Mouse (Mus musculus): ENCODE results near the gene Arf1. TPM values are rescaled to one million over a fixed set of nuclear protein-coding genes. Genes with fewer than 3 reads are reported as not detected.

Arf1 gene
- total and polyA plus RNA-seq, 3 experiments, result 175 to 308 (median 216) TPM

DNA sequence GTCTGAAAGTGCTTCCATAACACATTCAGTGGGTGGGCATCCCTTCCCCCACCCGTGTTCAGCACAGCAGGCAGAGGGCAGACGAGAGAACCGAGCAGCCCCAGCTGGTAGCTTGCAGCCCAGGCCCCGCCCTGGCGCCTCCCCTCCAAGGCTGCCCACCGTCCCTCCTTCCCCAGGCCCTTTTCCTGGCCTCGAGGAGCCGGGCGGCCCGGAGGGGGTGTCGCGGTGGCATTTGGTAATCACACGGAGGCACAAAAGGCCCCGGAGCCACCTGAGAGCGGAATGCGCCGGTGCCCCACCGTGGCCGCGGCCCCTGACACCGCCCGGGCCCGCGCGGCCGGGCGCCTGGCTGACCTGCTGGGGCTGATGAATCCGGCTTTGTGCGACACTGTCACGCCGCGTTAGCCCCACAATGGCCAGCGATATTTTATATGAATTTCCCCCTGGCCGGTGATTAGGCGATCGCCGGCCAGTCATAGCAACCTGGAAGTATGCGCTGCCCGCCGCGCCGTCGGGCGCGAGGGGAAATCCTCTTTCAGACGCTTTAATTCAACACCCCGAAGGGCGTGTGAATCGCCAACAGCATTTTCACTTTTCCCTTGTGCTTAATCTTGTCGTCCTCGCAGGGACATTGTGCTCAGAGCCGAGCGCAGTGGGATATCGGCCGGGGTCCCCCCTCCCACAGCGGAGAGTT is 35.9 kb upstream of the Arf1 start:
- ATAC-seq (ENCODE audit: extremely low read depth, insufficient number of reproducible peaks, low FRiP score, poor library complexity, severe bottlenecking), result no peak
- Histone ChIP-seq H3K27me3 (ENCODE audit: insufficient read depth, low read length) (peaks cover 37% of the 10 kb centered on the region), H3K4me1 (ENCODE audit: insufficient read depth, low read depth, low read length) (peaks cover 56% of the 10 kb centered on the region), H3K36me3 (replicated peaks) (no peaks in the 10 kb centered on the region), H3K4me3 (ENCODE audit: low read depth, low read length) (no peak overlapping the region), H3K9me3 (replicated peaks) (peaks cover 3% of the 10 kb centered on the region)
- no peak for DNase-seq (ENCODE audit: low spot score)
- TF ChIP-seq GATA1 (IDR thresholded peaks at IDR 0.05; ENCODE audit: borderline replicate concordance, low read length), result no peak
- TF ChIP-seq POLR2AphosphoS5 (IDR thresholded peaks at IDR 0.05; ENCODE audit: insufficient replicate concordance, low read depth, low read length), result no peak
- no peak for TF ChIP-seq TAL1 (conservative IDR thresholded peaks at IDR 0.05; ENCODE audit: low read depth, low read length)
- TF ChIP-seq GATA2 (IDR thresholded peaks at IDR 0.05; ENCODE audit: borderline replicate concordance, low read depth, low read length), result no peak
- TF ChIP-seq CTCF (IDR thresholded peaks at IDR 0.05; ENCODE audit: low read depth, low read length), result no peak

DNA sequence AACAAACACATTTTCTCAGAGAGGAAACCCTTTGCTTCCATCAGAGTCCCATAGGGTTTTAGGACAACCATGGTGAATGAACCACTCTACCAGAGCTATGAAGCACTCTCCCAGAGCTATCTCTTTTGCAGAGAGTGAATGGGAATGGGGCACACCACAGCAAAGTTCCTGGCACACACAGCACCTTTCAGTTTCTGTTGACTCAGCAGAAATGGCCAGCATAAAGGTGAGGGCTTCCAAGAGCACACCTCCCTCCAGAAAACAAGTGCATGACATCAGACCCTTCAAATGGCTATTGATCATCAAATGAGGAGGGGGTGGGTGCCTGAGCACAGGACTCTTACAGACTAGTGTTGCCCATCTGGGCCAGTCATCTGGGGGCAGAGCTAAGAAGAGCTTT is 34.2 kb upstream of the Arf1 start:
- Histone ChIP-seq H3K4me1 (ENCODE audit: insufficient read depth, low read depth, low read length) (peaks cover 63% of the 10 kb centered on the region), H3K27me3 (ENCODE audit: insufficient read depth, low read length) (peaks cover 37% of the 10 kb centered on the region), H3K36me3 (replicated peaks) (no peaks in the 10 kb centered on the region), H3K4me3 (ENCODE audit: low read depth, low read length) (no peak overlapping the region), H3K9me3 (replicated peaks) (no peaks in the 10 kb centered on the region)
- TF ChIP-seq GATA2 (IDR thresholded peaks at IDR 0.05; ENCODE audit: borderline replicate concordance, low read depth, low read length) (no peak), GATA1 (IDR thresholded peaks at IDR 0.05; ENCODE audit: borderline replicate concordance, low read length) (no peak), TAL1 (conservative IDR thresholded peaks at IDR 0.05; ENCODE audit: low read depth, low read length) (no peak)
- no peak for ATAC-seq (ENCODE audit: extremely low read depth, insufficient number of reproducible peaks, low FRiP score, poor library complexity, severe bottlenecking)
- no peak for DNase-seq (ENCODE audit: low spot score)

GRCm38 (mm10) chr11:59260706-59261493 is 32.8 kb upstream of the Arf1 start:
- TF ChIP-seq TAL1 (conservative IDR thresholded peaks at IDR 0.05; ENCODE audit: low read depth, low read length) (peak; percentile 52), POLR2AphosphoS5 (IDR thresholded peaks at IDR 0.05; ENCODE audit: insufficient replicate concordance, low read depth, low read length) (no peak), GATA1 (IDR thresholded peaks at IDR 0.05; ENCODE audit: borderline replicate concordance, low read length) (no peak), GATA2 (IDR thresholded peaks at IDR 0.05; ENCODE audit: borderline replicate concordance, low read depth, low read length) (no peak)
- no peaks in the 10 kb centered on the region for H3K9me3 ChIP-seq (replicated peaks)
- peaks cover 30% of the 10 kb centered on the region for H3K27me3 ChIP-seq (ENCODE audit: insufficient read depth, low read length)
- peaks cover 60% of the 10 kb centered on the region for H3K4me1 ChIP-seq (ENCODE audit: insufficient read depth, low read depth, low read length)
- DNase-seq (ENCODE audit: low spot score) (peak; percentile 78), ATAC-seq (ENCODE audit: extremely low read depth, insufficient number of reproducible peaks, low FRiP score, poor library complexity, severe bottlenecking) (peak; percentile 89)
- no peaks in the 10 kb centered on the region for H3K36me3 ChIP-seq (replicated peaks)
- peak overlapping the region; percentile 39; the same call in 1 of the 2 replicates for H3K4me3 ChIP-seq (ENCODE audit: low read depth, low read length)

GRCm38 (mm10) chr11:59259647-59260046 is 31.6 kb upstream of the Arf1 start:
- no peak overlapping the region for H3K4me3 ChIP-seq (ENCODE audit: low read depth, low read length)
- H3K9me3 ChIP-seq (replicated peaks), result no peaks in the 10 kb centered on the region
- H3K36me3 ChIP-seq (replicated peaks), result no peaks in the 10 kb centered on the region
- peaks cover 27% of the 10 kb centered on the region for H3K27me3 ChIP-seq (ENCODE audit: insufficient read depth, low read length)
- peaks cover 55% of the 10 kb centered on the region for H3K4me1 ChIP-seq (ENCODE audit: insufficient read depth, low read depth, low read length)
- DNase-seq (ENCODE audit: low spot score) (no peak), ATAC-seq (ENCODE audit: extremely low read depth, insufficient number of reproducible peaks, low FRiP score, poor library complexity, severe bottlenecking) (no peak)
- no peak for TF ChIP-seq GATA1 (IDR thresholded peaks at IDR 0.05; ENCODE audit: borderline replicate concordance, low read length)

DNA sequence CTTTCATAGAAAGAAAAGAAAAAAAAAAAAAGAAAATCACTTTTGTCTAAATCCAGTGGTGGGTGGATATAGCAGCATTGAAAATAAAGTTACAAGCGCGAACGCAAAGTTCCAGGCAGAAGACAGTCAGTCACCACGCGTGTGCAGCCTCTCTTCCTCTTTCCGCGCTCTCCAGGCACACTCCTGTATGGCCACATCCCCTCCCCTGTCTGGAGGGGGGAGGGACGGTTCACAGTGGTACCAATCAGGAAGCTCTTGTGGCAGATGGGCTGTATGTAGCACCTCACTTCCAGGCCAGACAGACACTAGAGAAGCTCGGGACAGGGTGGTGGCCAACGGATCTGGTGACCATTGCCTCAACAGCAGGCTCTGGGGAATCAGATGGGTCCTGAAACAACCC is 20.0 kb upstream of the Arf1 start:
- no peaks in the 10 kb centered on the region for H3K4me1 ChIP-seq (ENCODE audit: insufficient read depth, low read depth, low read length)
- H3K27me3 ChIP-seq (ENCODE audit: insufficient read depth, low read length), result peaks cover 80% of the 10 kb centered on the region
- no peaks in the 10 kb centered on the region for H3K9me3 ChIP-seq (replicated peaks)
- H3K4me3 ChIP-seq (ENCODE audit: low read depth, low read length), result no peak overlapping the region
- DNase-seq (ENCODE audit: low spot score) (no peak), ATAC-seq (ENCODE audit: extremely low read depth, insufficient number of reproducible peaks, low FRiP score, poor library complexity, severe bottlenecking) (no peak)
- TF ChIP-seq GATA1 (IDR thresholded peaks at IDR 0.05; ENCODE audit: borderline replicate concordance, low read length) (no peak), TAL1 (conservative IDR thresholded peaks at IDR 0.05; ENCODE audit: low read depth, low read length) (no peak), GATA2 (IDR thresholded peaks at IDR 0.05; ENCODE audit: borderline replicate concordance, low read depth, low read length) (no peak), CTCF (IDR thresholded peaks at IDR 0.05; ENCODE audit: low read depth, low read length) (no peak)
- H3K36me3 ChIP-seq (replicated peaks), result no peaks in the 10 kb centered on the region

GRCm38 (mm10) chr11:59243856-59244255 is 15.8 kb upstream of the Arf1 start:
- no peaks in the 10 kb centered on the region for H3K36me3 ChIP-seq (replicated peaks)
- H3K9me3 ChIP-seq (replicated peaks), result no peaks in the 10 kb centered on the region
- no peak for TF ChIP-seq GATA2 (IDR thresholded peaks at IDR 0.05; ENCODE audit: borderline replicate concordance, low read depth, low read length)
- H3K4me1 ChIP-seq (ENCODE audit: insufficient read depth, low read depth, low read length), result peaks cover 2% of the 10 kb centered on the region
- no peak for ATAC-seq (ENCODE audit: extremely low read depth, insufficient number of reproducible peaks, low FRiP score, poor library complexity, severe bottlenecking)
- no peak overlapping the region for H3K4me3 ChIP-seq (ENCODE audit: low read depth, low read length)
- H3K27me3 ChIP-seq (ENCODE audit: insufficient read depth, low read length), result peaks cover 88% of the 10 kb centered on the region
- DNase-seq (ENCODE audit: low spot score), result no peak
